Mouse (Mus musculus): ENCODE results near the gene BC048679. TPM values are rescaled to one million over a fixed set of nuclear protein-coding genes. Genes with fewer than 3 reads are reported as not detected.
"Not testable (repeated sequence)": the region's sequence is repeated elsewhere in the genome, so short reads cannot be mapped to it uniquely, and the experiment has no call there.

BC048679 gene
- total RNA-seq, 1 experiment, result 0.62 TPM

DNA sequence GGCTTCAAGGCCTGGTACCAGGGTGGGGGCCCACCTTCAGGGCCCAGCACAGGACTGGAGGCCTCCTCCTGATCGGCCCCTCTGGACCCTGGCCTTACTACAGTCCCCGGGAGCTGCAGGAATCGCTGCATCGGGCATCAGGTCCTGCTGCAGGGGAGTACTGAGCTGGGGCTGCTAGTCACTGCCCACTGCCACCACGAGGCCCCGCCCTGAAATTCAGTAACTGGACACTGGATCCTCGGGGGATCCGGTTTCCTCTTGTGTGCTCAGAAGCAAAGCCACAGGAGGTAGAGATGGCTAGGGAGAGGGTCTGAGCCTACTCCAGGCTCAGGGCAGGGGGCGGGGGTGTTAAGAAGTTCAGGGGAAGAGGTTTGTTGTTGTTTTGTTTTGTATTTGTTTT, 8.4 kb downstream of the BC048679 start:
- in situ Hi-C loops (cut with MboI; ENCODE audit: low sequenced_read_pairs in 2 of 2, unreplicated experiment in 2 of 2), result no loop called here
- Histone ChIP-seq H3K9me3 (ENCODE audit: control insufficient read depth, insufficient read depth, low read depth, low read length) (no peaks in the 10 kb centered on the region), H3K27ac (ENCODE audit: insufficient read depth, low read depth, low read length, poor library complexity, severe bottlenecking) (no peak overlapping the region), H3K36me3 (ENCODE audit: control insufficient read depth, insufficient read depth, low read length, poor library complexity, severe bottlenecking) (no peaks in the 10 kb centered on the region), H3K4me3 (ENCODE audit: insufficient read depth in 1 of 2, low read depth in 1 of 2, low read length in 2 of 2, poor library complexity in 1 of 2, severe bottlenecking in 1 of 2) (no peak overlapping the region), H3K9ac (ENCODE audit: insufficient read depth, low read depth, low read length, poor library complexity, severe bottlenecking) (no peak overlapping the region), H3K4me1 (ENCODE audit: control insufficient read depth in 2 of 2, insufficient read depth in 2 of 2, low read length in 2 of 2, poor library complexity in 1 of 2) (peaks cover 4 to 33% of the 10 kb centered on the region in 2 experiments; a peak in 3 of 4 replicates)
- no peak for TF ChIP-seq ZC3H11A (IDR thresholded peaks at IDR 0.05; ENCODE audit: borderline replicate concordance, low read depth, low read length)
- no peak for TF ChIP-seq CHD2 (IDR thresholded peaks at IDR 0.05; ENCODE audit: low read depth, low read length)
- TF ChIP-seq ZNF384 (IDR thresholded peaks at IDR 0.05; ENCODE audit: low read depth, low read length), result no peak
- no peak for TF ChIP-seq MAFK (IDR thresholded peaks at IDR 0.05; ENCODE audit: insufficient read depth, low read depth, low read length)
- TF ChIP-seq HCFC1 (IDR thresholded peaks at IDR 0.05; ENCODE audit: borderline replicate concordance, insufficient read depth, low read length), result no peak
- no peak for DNase-seq (ENCODE audit: low read depth, low spot score)

- in situ Hi-C loops (cut with MboI; ENCODE audit: low sequenced_read_pairs in 2 of 2, unreplicated experiment in 2 of 2), result no loop called here
- H3K27ac ChIP-seq (ENCODE audit: insufficient read depth, low read depth, low read length, poor library complexity, severe bottlenecking), result peak overlapping the region; percentile 74; the same call in 1 of the 2 replicates
- TF ChIP-seq MAFK (IDR thresholded peaks at IDR 0.05; ENCODE audit: insufficient read depth, low read depth, low read length) (peak; percentile 76), CHD2 (IDR thresholded peaks at IDR 0.05; ENCODE audit: low read depth, low read length) (no peak), ZNF384 (IDR thresholded peaks at IDR 0.05; ENCODE audit: low read depth, low read length) (peak; percentile 91)
- no peaks in the 10 kb centered on the region for H3K36me3 ChIP-seq (ENCODE audit: control insufficient read depth, insufficient read depth, low read length, poor library complexity, severe bottlenecking)
- H3K4me1 ChIP-seq (ENCODE audit: control insufficient read depth in 2 of 2, insufficient read depth in 2 of 2, low read length in 2 of 2, poor library complexity in 1 of 2), result peaks cover 16 to 33% of the 10 kb centered on the region in 2 experiments
- no peaks in the 10 kb centered on the region for H3K9me3 ChIP-seq (ENCODE audit: control insufficient read depth, insufficient read depth, low read depth, low read length)
- H3K4me3 ChIP-seq (ENCODE audit: insufficient read depth in 1 of 2, low read depth in 1 of 2, low read length in 2 of 2, poor library complexity in 1 of 2, severe bottlenecking in 1 of 2), result no peak overlapping the region
- peak; percentile 79 for DNase-seq (ENCODE audit: low read depth, low spot score)
- H3K9ac ChIP-seq (ENCODE audit: insufficient read depth, low read depth, low read length, poor library complexity, severe bottlenecking), result no peak overlapping the region
Measured at GRCm38 (mm10) chr7:81480800-81481199, 17.3 kb downstream of the BC048679 start.

- in situ Hi-C loops (cut with MboI; ENCODE audit: low sequenced_read_pairs in 2 of 2, unreplicated experiment in 2 of 2), result no loop called here
- no peak overlapping the region; the same call in 1 of the 2 replicates for H3K9ac ChIP-seq (ENCODE audit: insufficient read depth, low read depth, low read length, poor library complexity, severe bottlenecking)
- no peak for DNase-seq (ENCODE audit: low read depth, low spot score)
- peak; percentile 70 for TF ChIP-seq CHD2 (IDR thresholded peaks at IDR 0.05; ENCODE audit: low read depth, low read length)
- no peak for TF ChIP-seq MAFK (IDR thresholded peaks at IDR 0.05; ENCODE audit: insufficient read depth, low read depth, low read length)
- no peak for TF ChIP-seq HCFC1 (IDR thresholded peaks at IDR 0.05; ENCODE audit: borderline replicate concordance, insufficient read depth, low read length)
- H3K4me1 ChIP-seq (ENCODE audit: control insufficient read depth in 2 of 2, insufficient read depth in 2 of 2, low read length in 2 of 2, poor library complexity in 1 of 2), result peaks cover 16 to 27% of the 10 kb centered on the region in 2 experiments
- H3K9me3 ChIP-seq (ENCODE audit: control insufficient read depth, insufficient read depth, low read depth, low read length), result no peaks in the 10 kb centered on the region
- no peaks in the 10 kb centered on the region for H3K36me3 ChIP-seq (ENCODE audit: control insufficient read depth, insufficient read depth, low read length, poor library complexity, severe bottlenecking)
- H3K27ac ChIP-seq (ENCODE audit: insufficient read depth, low read depth, low read length, poor library complexity, severe bottlenecking), result no peak overlapping the region
- H3K4me3 ChIP-seq (ENCODE audit: insufficient read depth in 1 of 2, low read depth in 1 of 2, low read length in 2 of 2, poor library complexity in 1 of 2, severe bottlenecking in 1 of 2), result no peak overlapping the region
Measured at GRCm38 (mm10) chr7:81479531-81480090, 18.5 kb downstream of the BC048679 start.

DNA sequence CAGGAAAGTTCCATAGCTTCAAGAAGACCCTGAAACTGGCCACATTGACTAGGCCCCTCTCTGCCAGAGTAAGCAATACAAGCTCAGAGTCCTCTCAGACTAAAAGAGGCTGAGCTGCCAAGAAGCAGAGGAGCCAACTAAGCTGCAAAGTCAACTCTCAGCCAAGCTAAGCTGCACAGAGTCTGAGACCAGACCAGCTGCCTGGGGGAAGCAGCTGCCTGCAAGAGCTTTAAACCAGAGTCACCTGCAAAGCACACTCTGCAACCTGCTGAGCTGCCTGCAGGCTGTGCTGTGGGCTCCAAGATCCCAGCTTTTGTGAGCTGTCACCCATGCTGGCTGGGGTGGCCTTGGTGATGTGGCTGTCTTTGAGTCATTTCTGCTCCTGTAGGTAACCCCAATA, 19.8 kb downstream of the BC048679 start:
- H3K36me3 ChIP-seq (ENCODE audit: control insufficient read depth, insufficient read depth, low read length, poor library complexity, severe bottlenecking); H3K4me3 ChIP-seq (ENCODE audit: insufficient read depth in 1 of 2, low read depth in 1 of 2, low read length in 2 of 2, poor library complexity in 1 of 2, severe bottlenecking in 1 of 2); H3K27ac ChIP-seq (ENCODE audit: insufficient read depth, low read depth, low read length, poor library complexity, severe bottlenecking); in situ Hi-C loops (cut with MboI; ENCODE audit: low sequenced_read_pairs in 2 of 2, unreplicated experiment in 2 of 2); H3K9me3 ChIP-seq (ENCODE audit: control insufficient read depth, insufficient read depth, low read depth, low read length); H3K9ac ChIP-seq (ENCODE audit: insufficient read depth, low read depth, low read length, poor library complexity, severe bottlenecking); DNase-seq (ENCODE audit: low read depth, low spot score): not testable (repeated sequence)
- H3K4me1 ChIP-seq (ENCODE audit: control insufficient read depth in 2 of 2, insufficient read depth in 2 of 2, low read length in 2 of 2, poor library complexity in 1 of 2), result peaks cover 10 to 19% of the 10 kb centered on the region in 2 experiments; a peak in 3 of 4 replicates

DNA sequence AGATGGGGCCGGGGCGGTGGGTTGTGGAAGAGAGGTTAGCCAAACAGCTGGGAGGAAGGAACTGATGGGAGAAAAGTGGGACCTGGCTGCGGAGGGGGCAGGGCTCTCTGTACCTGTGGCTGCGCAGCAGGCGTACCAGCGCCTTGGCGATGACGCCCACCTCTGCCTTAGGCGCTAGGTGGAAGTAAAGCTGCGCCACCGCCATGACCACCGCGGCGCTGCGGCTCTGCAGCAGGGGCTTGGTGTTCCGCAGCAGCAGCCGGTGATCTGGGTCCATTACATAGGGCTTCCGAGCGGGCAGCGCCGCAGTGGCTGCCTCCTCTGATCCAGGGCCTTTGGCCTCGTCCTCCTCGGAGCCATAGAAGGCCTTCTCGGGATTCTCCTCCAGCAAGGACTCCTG, 21.2 kb downstream of the BC048679 start:
- Histone ChIP-seq H3K4me3 (ENCODE audit: insufficient read depth in 1 of 2, low read depth in 1 of 2, low read length in 2 of 2, poor library complexity in 1 of 2, severe bottlenecking in 1 of 2) (peak overlapping the region; percentile 41 to 60), H3K4me1 (ENCODE audit: control insufficient read depth in 2 of 2, insufficient read depth in 2 of 2, low read length in 2 of 2, poor library complexity in 1 of 2) (peaks cover 8 to 15% of the 10 kb centered on the region in 2 experiments; a peak in 2 of 4 replicates), H3K36me3 (ENCODE audit: control insufficient read depth, insufficient read depth, low read length, poor library complexity, severe bottlenecking) (no peaks in the 10 kb centered on the region), H3K27ac (ENCODE audit: insufficient read depth, low read depth, low read length, poor library complexity, severe bottlenecking) (no peak overlapping the region), H3K9me3 (ENCODE audit: control insufficient read depth, insufficient read depth, low read depth, low read length) (no peaks in the 10 kb centered on the region), H3K9ac (ENCODE audit: insufficient read depth, low read depth, low read length, poor library complexity, severe bottlenecking) (peak overlapping the region; percentile 16)
- in situ Hi-C loops (cut with MboI; ENCODE audit: low sequenced_read_pairs in 2 of 2, unreplicated experiment in 2 of 2), result no loop called here
- TF ChIP-seq CHD2 (IDR thresholded peaks at IDR 0.05; ENCODE audit: low read depth, low read length), result no peak
- TF ChIP-seq ZC3H11A (IDR thresholded peaks at IDR 0.05; ENCODE audit: borderline replicate concordance, low read depth, low read length), result no peak
- no peak for TF ChIP-seq MAFK (IDR thresholded peaks at IDR 0.05; ENCODE audit: insufficient read depth, low read depth, low read length)
- no peak for TF ChIP-seq ZNF384 (IDR thresholded peaks at IDR 0.05; ENCODE audit: low read depth, low read length)
- TF ChIP-seq HCFC1 (IDR thresholded peaks at IDR 0.05; ENCODE audit: borderline replicate concordance, insufficient read depth, low read length), result no peak
- no peak for DNase-seq (ENCODE audit: low read depth, low spot score)
